Mouse (Mus musculus): ENCODE results near the gene Klk1b27. TPM values are rescaled to one million over a fixed set of nuclear protein-coding genes. Genes with fewer than 3 reads are reported as not detected.

The Klk1b27 gene
- polyA plus RNA-seq (2014; fragmentation: Illumina TruSeq; extraction: RNeasy Lipid Tissue Mini Kit (QIAGEN cat#74804); ENCODE audit: low read depth, low replicate concordance), result not detected

GRCm38 (mm10) chr7:44051990-44052389 lies at the start of gene Klk1b27:
Gene Klk1b27 (plus strand): TSS chr7:44052290.

GRCm38 (mm10) chr7:44011868-44012267 lies 40.2 kb upstream of the Klk1b27 start, which contains the start of gene Klk1b26:
Gene Klk1b26 (plus strand): TSS chr7:44012168.

DNA sequence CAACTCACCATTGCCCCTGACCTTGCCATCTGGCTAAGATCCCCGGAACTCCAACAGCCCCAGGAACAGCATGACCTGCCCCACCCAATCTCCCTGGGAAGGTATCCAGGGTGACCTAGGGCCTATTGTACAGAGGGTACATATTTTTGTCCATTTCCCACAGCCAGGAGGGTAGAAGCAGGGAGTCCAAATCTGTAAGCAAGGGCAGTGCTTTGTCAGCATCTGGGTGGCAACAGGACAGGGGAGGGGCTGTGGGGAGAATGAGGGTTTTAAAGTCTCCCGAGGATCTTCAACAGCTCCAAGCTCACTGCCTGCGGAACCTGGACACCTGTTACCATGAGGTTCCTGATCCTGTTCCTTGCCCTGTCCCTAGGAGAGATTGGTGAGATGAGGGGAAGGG lies 49.9 kb downstream of the Klk1b27 start, which contains the start of gene Klk1b21:
Gene Klk1b21, plus strand, starts transcription at position 301 of the 400 bp plus-strand sequence.

Other genes with a start within 250 kb of the Klk1b27 start
- gene Klk7, start 241.0 kb upstream of the Klk1b27 start, polyA plus RNA-seq (2014; fragmentation: Illumina TruSeq; extraction: RNeasy Lipid Tissue Mini Kit (QIAGEN cat#74804); ENCODE audit: low read depth, low replicate concordance), result not detected
- gene Klk6, start 227.8 kb upstream of the Klk1b27 start, polyA plus RNA-seq (2014; fragmentation: Illumina TruSeq; extraction: RNeasy Lipid Tissue Mini Kit (QIAGEN cat#74804); ENCODE audit: low read depth, low replicate concordance), result not detected
- gene Klk5, start 210.3 kb upstream of the Klk1b27 start, polyA plus RNA-seq (2014; fragmentation: Illumina TruSeq; extraction: RNeasy Lipid Tissue Mini Kit (QIAGEN cat#74804); ENCODE audit: low read depth, low replicate concordance), result not detected
- gene Klk4, start 171.1 kb upstream of the Klk1b27 start, polyA plus RNA-seq (2014; fragmentation: Illumina TruSeq; extraction: RNeasy Lipid Tissue Mini Kit (QIAGEN cat#74804); ENCODE audit: low read depth, low replicate concordance), result not detected
- gene Klk15, start 118.5 kb upstream of the Klk1b27 start, polyA plus RNA-seq (2014; fragmentation: Illumina TruSeq; extraction: RNeasy Lipid Tissue Mini Kit (QIAGEN cat#74804); ENCODE audit: low read depth, low replicate concordance), result not detected
- gene Klk1b8, start 101.6 kb upstream of the Klk1b27 start, polyA plus RNA-seq (2014; fragmentation: Illumina TruSeq; extraction: RNeasy Lipid Tissue Mini Kit (QIAGEN cat#74804); ENCODE audit: low read depth, low replicate concordance), result not detected
- not detected for gene Klk1b1, start 85.5 kb upstream of the Klk1b27 start, polyA plus RNA-seq (2014; fragmentation: Illumina TruSeq; extraction: RNeasy Lipid Tissue Mini Kit (QIAGEN cat#74804); ENCODE audit: low read depth, low replicate concordance)
- gene Klk1b9, start 76.2 kb upstream of the Klk1b27 start, polyA plus RNA-seq (2014; fragmentation: Illumina TruSeq; extraction: RNeasy Lipid Tissue Mini Kit (QIAGEN cat#74804); ENCODE audit: low read depth, low replicate concordance), result not detected
- gene Klk1b11, start 56.4 kb upstream of the Klk1b27 start, polyA plus RNA-seq (2014; fragmentation: Illumina TruSeq; extraction: RNeasy Lipid Tissue Mini Kit (QIAGEN cat#74804); ENCODE audit: low read depth, low replicate concordance), result not detected
- gene Klk1b26, start 40.1 kb upstream of the Klk1b27 start, polyA plus RNA-seq (2014; fragmentation: Illumina TruSeq; extraction: RNeasy Lipid Tissue Mini Kit (QIAGEN cat#74804); ENCODE audit: low read depth, low replicate concordance), result not detected
- not detected for gene Klk1b21, start 50.0 kb downstream of the Klk1b27 start, polyA plus RNA-seq (2014; fragmentation: Illumina TruSeq; extraction: RNeasy Lipid Tissue Mini Kit (QIAGEN cat#74804); ENCODE audit: low read depth, low replicate concordance)
- gene Klk1b22, start 60.4 kb downstream of the Klk1b27 start, polyA plus RNA-seq (2014; fragmentation: Illumina TruSeq; extraction: RNeasy Lipid Tissue Mini Kit (QIAGEN cat#74804); ENCODE audit: low read depth, low replicate concordance), result not detected
- gene Klk1b16, start 84.5 kb downstream of the Klk1b27 start, polyA plus RNA-seq (2014; fragmentation: Illumina TruSeq; extraction: RNeasy Lipid Tissue Mini Kit (QIAGEN cat#74804); ENCODE audit: low read depth, low replicate concordance), result not detected
- not detected for gene Klk1b24, start 135.9 kb downstream of the Klk1b27 start, polyA plus RNA-seq (2014; fragmentation: Illumina TruSeq; extraction: RNeasy Lipid Tissue Mini Kit (QIAGEN cat#74804); ENCODE audit: low read depth, low replicate concordance)
- not detected for gene Klk1b3, start 145.9 kb downstream of the Klk1b27 start, polyA plus RNA-seq (2014; fragmentation: Illumina TruSeq; extraction: RNeasy Lipid Tissue Mini Kit (QIAGEN cat#74804); ENCODE audit: low read depth, low replicate concordance)
- not detected for gene Klk1b4, start 155.1 kb downstream of the Klk1b27 start, polyA plus RNA-seq (2014; fragmentation: Illumina TruSeq; extraction: RNeasy Lipid Tissue Mini Kit (QIAGEN cat#74804); ENCODE audit: low read depth, low replicate concordance)
- gene Klk1b5, start 163.7 kb downstream of the Klk1b27 start, polyA plus RNA-seq (2014; fragmentation: Illumina TruSeq; extraction: RNeasy Lipid Tissue Mini Kit (QIAGEN cat#74804); ENCODE audit: low read depth, low replicate concordance), result not detected
- gene Klk1, start 173.1 kb downstream of the Klk1b27 start, polyA plus RNA-seq (2014; fragmentation: Illumina TruSeq; extraction: RNeasy Lipid Tissue Mini Kit (QIAGEN cat#74804); ENCODE audit: low read depth, low replicate concordance), result not detected
- gene Gm36864, start 183.9 kb downstream of the Klk1b27 start, polyA plus RNA-seq (2014; fragmentation: Illumina TruSeq; extraction: RNeasy Lipid Tissue Mini Kit (QIAGEN cat#74804); ENCODE audit: low read depth, low replicate concordance), result not detected
- not detected for gene 1700028J19Rik, start 194.4 kb downstream of the Klk1b27 start, polyA plus RNA-seq (2014; fragmentation: Illumina TruSeq; extraction: RNeasy Lipid Tissue Mini Kit (QIAGEN cat#74804); ENCODE audit: low read depth, low replicate concordance)
- 57.7 TPM for gene 2410002F23Rik, start 194.4 kb downstream of the Klk1b27 start, polyA plus RNA-seq (2014; fragmentation: Illumina TruSeq; extraction: RNeasy Lipid Tissue Mini Kit (QIAGEN cat#74804); ENCODE audit: low read depth, low replicate concordance)
- gene Acp4, start 205.1 kb downstream of the Klk1b27 start, polyA plus RNA-seq (2014; fragmentation: Illumina TruSeq; extraction: RNeasy Lipid Tissue Mini Kit (QIAGEN cat#74804); ENCODE audit: low read depth, low replicate concordance), result not detected
- gene Gm15517, start 209.2 kb downstream of the Klk1b27 start, polyA plus RNA-seq (2014; fragmentation: Illumina TruSeq; extraction: RNeasy Lipid Tissue Mini Kit (QIAGEN cat#74804); ENCODE audit: low read depth, low replicate concordance), result not detected

Measured in adrenal gland, adult 10 weeks (tissue).